Mouse (Mus musculus): ENCODE measurements around the gene Apoe. TPM values are rescaled to one million over a fixed set of nuclear protein-coding genes. Genes with fewer than 3 reads are reported as not detected.

Apoe gene
- polyA plus RNA-seq, 1 experiment from 2014 or later: 83.4 TPM

GRCm38 (mm10) chr7:19673083-19673699 lies 25.8 kb downstream of the Apoe start:
- no peak overlapping the region for H3K9ac ChIP-seq (ENCODE audit: low read length)
- no peak for DNase-seq (ENCODE audit: low spot score)
- ATAC-seq (ENCODE audit: insufficient number of reproducible peaks, low FRiP score, low TSS enrichment, low read depth): no peak
- H3K4me1 ChIP-seq (ENCODE audit: control insufficient read depth, insufficient read depth, low read length): no peaks in the 10 kb centered on the region
- no peak overlapping the region for H3K4me3 ChIP-seq (ENCODE audit: low read depth, low read length)
- H3K36me3 ChIP-seq (ENCODE audit: control insufficient read depth, insufficient read depth, low read length): no peaks in the 10 kb centered on the region
- H3K9me3 ChIP-seq (ENCODE audit: control insufficient read depth, low read length): no peaks in the 10 kb centered on the region
- H3K27me3 ChIP-seq (ENCODE audit: control insufficient read depth, insufficient read depth, low read length): no peaks in the 10 kb centered on the region
- WGBS: 68% methylated on average over 14 of the region's 14 CpGs
- no peak overlapping the region for H3K4me2 ChIP-seq (ENCODE audit: low read depth, severe bottlenecking)
- no peak overlapping the region for H3K27ac ChIP-seq (replicated peaks; ENCODE audit: low read depth, low read length)

DNA sequence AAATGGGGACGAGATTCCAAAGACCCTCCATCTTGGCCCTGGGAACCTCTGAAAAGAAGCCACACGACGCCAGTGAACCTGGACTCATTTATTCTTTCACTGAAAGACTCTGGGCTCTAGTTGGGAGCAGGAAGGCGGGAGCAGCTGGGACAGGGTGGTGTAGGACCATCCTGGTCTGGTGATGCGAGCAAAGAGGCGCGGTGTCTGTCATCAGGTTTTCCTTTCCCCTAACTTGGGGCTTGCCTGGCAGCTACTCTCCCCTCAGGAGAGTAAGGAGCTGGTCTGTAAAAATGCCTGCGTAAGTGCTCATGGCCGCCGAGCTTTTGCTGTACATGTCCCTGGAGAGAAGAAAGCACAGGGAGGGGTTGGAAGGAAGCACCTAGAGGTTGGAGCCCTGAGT lies 27.5 kb downstream of the Apoe start:
- H3K9me3 ChIP-seq (ENCODE audit: control insufficient read depth, low read length): no peaks in the 10 kb centered on the region
- no peaks in the 10 kb centered on the region for H3K4me1 ChIP-seq (ENCODE audit: control insufficient read depth, insufficient read depth, low read length)
- no peak overlapping the region for H3K4me2 ChIP-seq (ENCODE audit: low read depth, severe bottlenecking)
- H3K27ac ChIP-seq (replicated peaks; ENCODE audit: low read depth, low read length): no peak overlapping the region
- no peak for ATAC-seq (ENCODE audit: insufficient number of reproducible peaks, low FRiP score, low TSS enrichment, low read depth)
- H3K27me3 ChIP-seq (ENCODE audit: control insufficient read depth, insufficient read depth, low read length): no peaks in the 10 kb centered on the region
- no peak overlapping the region for H3K4me3 ChIP-seq (ENCODE audit: low read depth, low read length)
- no peaks in the 10 kb centered on the region for H3K36me3 ChIP-seq (ENCODE audit: control insufficient read depth, insufficient read depth, low read length)
- no peak overlapping the region for H3K9ac ChIP-seq (ENCODE audit: low read length)
- no peak for DNase-seq (ENCODE audit: low spot score)
- 72% methylated on average over 10 of the region's 10 CpGs for WGBS

DNA sequence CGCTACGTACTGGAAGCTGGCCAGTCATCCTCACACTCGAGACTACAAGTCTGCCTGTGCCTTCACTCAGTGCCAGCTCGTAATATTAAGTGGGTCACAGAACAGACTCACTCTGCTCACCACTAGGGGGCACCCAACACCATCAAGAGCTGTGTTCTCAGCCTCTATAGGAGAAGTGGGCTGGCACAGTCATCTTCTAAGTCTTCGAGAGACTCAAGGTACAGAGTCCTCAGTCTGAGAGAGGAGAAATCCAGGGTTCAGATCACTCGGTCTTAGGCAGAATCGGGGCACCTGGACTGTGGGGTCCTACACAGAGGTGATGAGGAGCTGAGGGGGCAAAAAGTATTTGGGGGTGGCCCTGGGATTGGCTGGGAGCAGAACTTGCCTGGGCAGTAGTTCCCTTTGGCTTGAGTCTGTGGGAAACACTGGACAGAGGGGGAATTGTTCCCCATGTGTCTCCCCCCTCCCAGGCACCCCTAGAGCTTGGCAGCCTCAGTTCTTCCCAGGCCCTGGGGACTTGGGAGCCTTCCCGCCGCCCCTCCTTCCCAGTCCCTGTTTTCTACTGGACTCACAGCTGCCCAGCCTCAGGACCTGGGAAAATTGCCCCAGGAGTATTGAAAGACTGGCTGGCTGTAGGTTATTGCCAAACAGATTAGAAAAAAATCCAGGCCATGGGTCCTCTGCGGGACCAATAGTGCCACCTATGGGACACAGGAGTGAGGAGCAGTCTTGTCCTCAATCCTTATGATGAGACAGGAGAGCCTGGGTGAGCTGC lies 29.9 kb downstream of the Apoe start:
- peak; percentile 57 for ATAC-seq (ENCODE audit: insufficient number of reproducible peaks, low FRiP score, low TSS enrichment, low read depth)
- peak overlapping the region; percentile 25 for H3K4me2 ChIP-seq (ENCODE audit: low read depth, severe bottlenecking)
- peak; percentile 92 for DNase-seq (ENCODE audit: low spot score)
- H3K27me3 ChIP-seq (ENCODE audit: control insufficient read depth, insufficient read depth, low read length): no peaks in the 10 kb centered on the region
- no peak overlapping the region for H3K27ac ChIP-seq (replicated peaks; ENCODE audit: low read depth, low read length)
- no peak overlapping the region for H3K9ac ChIP-seq (ENCODE audit: low read length)
- no peaks in the 10 kb centered on the region for H3K36me3 ChIP-seq (ENCODE audit: control insufficient read depth, insufficient read depth, low read length)
- H3K9me3 ChIP-seq (ENCODE audit: control insufficient read depth, low read length): no peaks in the 10 kb centered on the region
- no peak overlapping the region for H3K4me3 ChIP-seq (ENCODE audit: low read depth, low read length)
- 10% methylated on average over 10 of the region's 10 CpGs for WGBS
- 0 out of 2 replicates have a peak, but pooled peaks cover under 1% of the 10 kb centered on the region for H3K4me1 ChIP-seq (ENCODE audit: control insufficient read depth, insufficient read depth, low read length)

- H3K4me1 ChIP-seq (ENCODE audit: control insufficient read depth, insufficient read depth, low read length): peaks cover 7% of the 10 kb centered on the region; the same call in 1 of the 2 replicates
- no peak overlapping the region for H3K27ac ChIP-seq (replicated peaks; ENCODE audit: low read depth, low read length)
- H3K9me3 ChIP-seq (ENCODE audit: control insufficient read depth, low read length): no peaks in the 10 kb centered on the region
- ATAC-seq (ENCODE audit: insufficient number of reproducible peaks, low FRiP score, low TSS enrichment, low read depth): no peak
- no peak overlapping the region for H3K9ac ChIP-seq (ENCODE audit: low read length)
- H3K4me2 ChIP-seq (ENCODE audit: low read depth, severe bottlenecking): no peak overlapping the region
- H3K36me3 ChIP-seq (ENCODE audit: control insufficient read depth, insufficient read depth, low read length): no peaks in the 10 kb centered on the region
- 85% methylated on average over 2 of the region's 2 CpGs for WGBS
- no peaks in the 10 kb centered on the region for H3K27me3 ChIP-seq (ENCODE audit: control insufficient read depth, insufficient read depth, low read length)
- DNase-seq (ENCODE audit: low spot score): no peak
- no peak overlapping the region for H3K4me3 ChIP-seq (ENCODE audit: low read depth, low read length)
These were observed 31.6 kb downstream of the Apoe start for GRCm38 (mm10) chr7:19667434-19667833.

DNA sequence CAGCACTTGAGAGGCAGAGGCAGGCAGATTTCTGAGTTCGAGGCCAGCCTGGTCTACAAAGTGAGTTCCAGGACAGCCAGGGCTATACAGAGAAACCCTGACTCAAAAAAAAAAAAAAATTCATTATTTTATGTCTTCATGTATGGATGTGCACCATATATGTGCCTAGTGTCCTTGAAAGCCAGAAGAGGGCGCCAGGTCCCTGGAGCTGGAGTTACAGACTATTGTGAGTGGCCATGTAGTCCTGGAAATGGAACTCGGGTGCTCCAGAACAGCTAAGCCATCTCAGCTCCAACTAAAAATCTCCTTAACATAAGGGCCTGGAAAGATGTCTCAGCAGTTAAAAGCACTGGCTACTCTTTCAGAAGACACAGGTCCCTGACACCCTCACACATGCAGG lies 32.2 kb downstream of the Apoe start:
- Histone ChIP-seq H3K27ac (replicated peaks; ENCODE audit: low read depth, low read length) (no peak overlapping the region), H3K27me3 (ENCODE audit: control insufficient read depth, insufficient read depth, low read length) (no peaks in the 10 kb centered on the region), H3K9me3 (ENCODE audit: control insufficient read depth, low read length) (no peaks in the 10 kb centered on the region), H3K36me3 (ENCODE audit: control insufficient read depth, insufficient read depth, low read length) (no peaks in the 10 kb centered on the region; the same call in 1 of the 2 replicates), H3K4me3 (ENCODE audit: low read depth, low read length) (no peak overlapping the region), H3K4me2 (ENCODE audit: low read depth, severe bottlenecking) (no peak overlapping the region), H3K4me1 (ENCODE audit: control insufficient read depth, insufficient read depth, low read length) (peaks cover 7% of the 10 kb centered on the region; the same call in 1 of the 2 replicates), H3K9ac (ENCODE audit: low read length) (no peak overlapping the region)
- WGBS: 64% methylated on average over 3 of the region's 3 CpGs
- DNase-seq (ENCODE audit: low spot score) (no peak), ATAC-seq (ENCODE audit: insufficient number of reproducible peaks, low FRiP score, low TSS enrichment, low read depth) (no peak)

DNA sequence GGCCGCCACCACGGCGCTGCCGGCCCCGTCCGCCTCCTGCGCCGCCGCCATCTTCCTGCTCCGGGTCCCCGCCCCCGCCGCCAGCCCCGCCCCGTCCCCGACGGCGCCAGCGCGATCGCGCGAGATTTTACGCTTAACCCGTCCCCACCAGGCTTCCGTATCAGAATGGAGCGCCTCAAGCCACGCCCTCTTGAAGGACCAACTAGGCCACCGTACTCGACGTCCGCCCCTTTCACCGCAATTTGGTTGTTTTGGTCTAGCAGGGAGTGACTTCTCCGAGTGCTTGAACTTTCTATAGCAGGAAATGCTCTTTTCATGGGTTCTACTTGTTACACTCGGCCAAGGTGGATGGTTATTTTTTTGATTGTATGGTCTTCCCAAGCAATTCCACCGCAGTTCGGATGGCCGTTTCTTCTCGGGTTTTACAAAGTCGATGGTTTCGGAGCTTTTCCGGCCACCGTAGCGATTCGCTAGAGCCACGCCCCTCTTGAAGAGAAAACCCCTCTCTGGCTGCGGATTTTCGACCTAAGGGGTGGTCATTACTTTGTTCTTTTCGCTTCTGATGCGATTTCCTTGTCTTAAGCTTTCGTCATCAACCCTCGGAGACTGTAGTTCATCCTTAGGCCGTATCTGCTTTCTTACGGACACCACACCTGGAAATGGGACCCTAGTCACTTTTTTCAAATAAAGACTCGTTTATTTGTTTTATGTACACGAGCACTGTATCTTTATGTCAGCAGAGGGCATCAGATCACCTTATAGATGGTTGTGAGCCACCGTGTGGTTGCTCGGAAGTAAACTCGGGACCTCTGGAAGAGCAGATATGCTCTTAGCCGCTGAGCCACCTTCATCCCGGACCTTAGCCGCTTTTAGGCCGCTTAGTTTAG lies 33.8 kb downstream of the Apoe start, which contains the start of gene Clptm1:
Gene Clptm1, minus strand, starts transcription at position 79 of the 887 bp plus-strand sequence.
- under 1% methylated on average over 63 of the region's 63 CpGs for WGBS

DNA sequence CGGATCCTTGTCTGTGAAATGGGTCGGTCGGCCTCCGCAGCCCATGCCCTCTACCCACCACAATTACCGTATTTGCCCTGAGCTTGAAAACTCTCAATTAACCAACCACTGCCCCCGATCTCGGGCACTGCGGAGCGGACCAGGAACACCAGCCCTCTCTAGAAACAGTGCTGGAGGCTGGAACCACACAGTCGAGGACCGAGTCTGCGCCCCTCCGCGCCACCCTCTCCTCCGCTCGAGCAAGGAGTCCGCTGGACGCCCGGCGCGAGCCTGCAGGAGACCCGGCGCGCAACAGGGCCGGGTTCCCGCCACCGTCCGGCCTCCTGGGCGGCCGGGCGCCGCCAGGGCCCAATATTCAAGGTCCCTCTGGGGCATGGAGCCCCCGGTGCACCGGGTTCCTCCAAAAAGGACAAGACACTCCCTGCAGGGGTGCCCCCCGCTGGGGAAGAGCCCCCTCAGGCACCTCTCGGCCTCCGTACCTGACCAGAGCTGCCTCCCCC lies 34.5 kb downstream of the Apoe start:
- no peaks in the 10 kb centered on the region for H3K27me3 ChIP-seq (ENCODE audit: control insufficient read depth, insufficient read depth, low read length)
- H3K4me1 ChIP-seq (ENCODE audit: control insufficient read depth, insufficient read depth, low read length): peaks cover 7% of the 10 kb centered on the region; the same call in 1 of the 2 replicates
- H3K4me2 ChIP-seq (ENCODE audit: low read depth, severe bottlenecking): peak overlapping the region; percentile 84
- peak overlapping the region; percentile 44; the same call in 1 of the 2 replicates for H3K27ac ChIP-seq (replicated peaks; ENCODE audit: low read depth, low read length)
- no peaks in the 10 kb centered on the region; the same call in 1 of the 2 replicates for H3K36me3 ChIP-seq (ENCODE audit: control insufficient read depth, insufficient read depth, low read length)
- H3K9ac ChIP-seq (ENCODE audit: low read length): peak overlapping the region; percentile 97
- no peak for DNase-seq (ENCODE audit: low spot score)
- 0 out of 2 replicates have a peak, but pooled peaks have one; percentile 18 for ATAC-seq (ENCODE audit: insufficient number of reproducible peaks, low FRiP score, low TSS enrichment, low read depth)
- H3K4me3 ChIP-seq (ENCODE audit: low read depth, low read length): peak overlapping the region; percentile 99
- under 1% methylated on average over 37 of the region's 37 CpGs for WGBS
- H3K9me3 ChIP-seq (ENCODE audit: control insufficient read depth, low read length): no peaks in the 10 kb centered on the region

More for the DNA sequence above, 33.8 kb downstream of the Apoe start, which contains the start of gene Clptm1:
- no peaks in the 10 kb centered on the region; the same call in 1 of the 2 replicates for H3K36me3 ChIP-seq (ENCODE audit: control insufficient read depth, insufficient read depth, low read length)
- DNase-seq (ENCODE audit: low spot score) (peak; percentile 97), ATAC-seq (ENCODE audit: insufficient number of reproducible peaks, low FRiP score, low TSS enrichment, low read depth) (peak; percentile 75)
- no peaks in the 10 kb centered on the region for H3K27me3 ChIP-seq (ENCODE audit: control insufficient read depth, insufficient read depth, low read length)
- H3K4me3 ChIP-seq (ENCODE audit: low read depth, low read length): peak within 1 kb of the TSS; percentile 99
- peak within 1 kb of the TSS; percentile 79 for H3K27ac ChIP-seq (replicated peaks; ENCODE audit: low read depth, low read length)
- H3K4me2 ChIP-seq (ENCODE audit: low read depth, severe bottlenecking): peak within 1 kb of the TSS; percentile 84
- H3K9ac ChIP-seq (ENCODE audit: low read length): peak within 1 kb of the TSS; percentile 97
- H3K4me1 ChIP-seq (ENCODE audit: control insufficient read depth, insufficient read depth, low read length): peaks cover 7% of the 10 kb centered on the region; the same call in 1 of the 2 replicates
- H3K9me3 ChIP-seq (ENCODE audit: control insufficient read depth, low read length): no peaks in the 10 kb centered on the region

Data from limb, embryonic 11.5 days (tissue).